Mouse (Mus musculus) neural tube, embryonic 12.5 days (tissue): ENCODE data around the gene Pcbd2. TPM values are rescaled to one million over a fixed set of nuclear protein-coding genes. Genes with fewer than 3 reads are reported as not detected.
A peak's percentile ranks its signal among the peaks of the same experiment; 100 is the strongest.

Experiments used
- ATAC-seq: fragments of 200-750 bp; cut with Nextera tagmentation; 2 replicates; pipeline ENCODE4 v1.8.0; 2017; ENCODE audit warnings: low read depth, mild to moderate bottlenecking, moderate TSS enrichment, moderate library complexity; ENCODE audit not compliant: low FRiP score
- H3K27ac ChIP-seq: fragments of 300-500 bp; sonication (generic); 2 replicates; pipeline ENCODE4 v1.5.1; 2016
- H3K27me3 ChIP-seq: fragments of 300-500 bp; sonication (generic); replicated peaks from 2 replicates; pipeline ENCODE4 v1.6.1; 2016; ENCODE audit warnings: mild to moderate bottlenecking
- H3K36me3 ChIP-seq: fragments of 300-500 bp; sonication (generic); 2 replicates; pipeline ENCODE4 v1.6.1; 2016; ENCODE audit warnings: mild to moderate bottlenecking
- H3K4me1 ChIP-seq: fragments of 300-500 bp; sonication (generic); 2 replicates; pipeline ENCODE4 v1.6.1; 2016
- H3K4me2 ChIP-seq: fragments of 300-500 bp; sonication (generic); replicated peaks from 2 replicates; pipeline ENCODE4 v1.6.1; 2016; ENCODE audit warnings: mild to moderate bottlenecking
- H3K4me3 ChIP-seq: fragments of 300-500 bp; sonication (generic); 2 replicates; pipeline ENCODE4 v1.5.1; 2016
- H3K9ac ChIP-seq: fragments of 300-500 bp; sonication (generic); 2 replicates; pipeline ENCODE4 v1.6.1; 2016; ENCODE audit warnings: mild to moderate bottlenecking
- H3K9me3 ChIP-seq: fragments of 300-500 bp; sonication (generic); 2 replicates; pipeline ENCODE4 v1.6.1; 2016; ENCODE audit warnings: mild to moderate bottlenecking
- WGBS: fragments of 180-500 bp; shearing (Covaris S2); methylation state at CpG from one replicate; pipeline ENCODE4 v1.1.7; 2016; 5-methylcytosine and 5-hydroxymethylcytosine counted together
- polyA plus RNA-seq: library from polyadenylated mRNA; unstranded; fragments of >200 nt; fragmentation: Nextera tagmentation; extraction: Ambion mirVana; gene quantifications from 2 replicates; pipeline ENCODE4 v1.2.1, GENCODE M21; 2016

Pcbd2 gene
- polyA plus RNA-seq, 1 experiment from 2014 or later: 27.9 TPM

GRCm38 (mm10) chr13:55810947-55811346 lies 83.8 kb downstream of the Pcbd2 start:
- ATAC-seq: no peak
- no peaks in the 10 kb centered on the region for H3K27me3 ChIP-seq
- no peaks in the 10 kb centered on the region for H3K4me1 ChIP-seq
- 79% methylated on average over 5 of the region's 5 CpGs for WGBS
- H3K36me3 ChIP-seq: no peaks in the 10 kb centered on the region
- H3K9me3 ChIP-seq: no peaks in the 10 kb centered on the region
- no peak overlapping the region for H3K27ac ChIP-seq
- no peak overlapping the region for H3K4me3 ChIP-seq
- H3K9ac ChIP-seq: no peak overlapping the region
- no peak overlapping the region for H3K4me2 ChIP-seq

GRCm38 (mm10) chr13:55813490-55814016 lies 86.4 kb downstream of the Pcbd2 start:
- no peak overlapping the region for H3K4me2 ChIP-seq
- H3K4me3 ChIP-seq: no peak overlapping the region
- H3K9ac ChIP-seq: no peak overlapping the region
- H3K27me3 ChIP-seq: no peaks in the 10 kb centered on the region; the same call in 1 of the 2 replicates
- no peaks in the 10 kb centered on the region for H3K4me1 ChIP-seq
- no peak for ATAC-seq
- WGBS: 65% methylated on average over 5 of the region's 5 CpGs
- no peak overlapping the region for H3K27ac ChIP-seq
- H3K36me3 ChIP-seq: no peaks in the 10 kb centered on the region
- H3K9me3 ChIP-seq: no peaks in the 10 kb centered on the region

GRCm38 (mm10) chr13:55814834-55815233 lies 87.7 kb downstream of the Pcbd2 start:
- Histone ChIP-seq H3K4me1 (no peaks in the 10 kb centered on the region), H3K27me3 (no peaks in the 10 kb centered on the region; the same call in 1 of the 2 replicates), H3K36me3 (no peaks in the 10 kb centered on the region), H3K4me2 (no peak overlapping the region), H3K9ac (no peak overlapping the region), H3K4me3 (no peak overlapping the region), H3K9me3 (no peaks in the 10 kb centered on the region), H3K27ac (no peak overlapping the region)
- WGBS: 81% methylated on average over 6 of the region's 6 CpGs
- no peak for ATAC-seq

GRCm38 (mm10) chr13:55822499-55822898 lies 95.3 kb downstream of the Pcbd2 start:
- peaks cover 5% of the 10 kb centered on the region; the same call in 1 of the 2 replicates for H3K4me1 ChIP-seq
- no peak overlapping the region for H3K4me3 ChIP-seq
- ATAC-seq: no peak
- H3K36me3 ChIP-seq: no peaks in the 10 kb centered on the region
- no peak overlapping the region for H3K4me2 ChIP-seq
- WGBS: 69% methylated on average over 5 of the region's 5 CpGs
- H3K9me3 ChIP-seq: no peaks in the 10 kb centered on the region
- no peak overlapping the region for H3K9ac ChIP-seq
- H3K27me3 ChIP-seq: peaks cover 62% of the 10 kb centered on the region
- H3K27ac ChIP-seq: no peak overlapping the region

- Histone ChIP-seq H3K27ac (no peak overlapping the region), H3K27me3 (peaks cover 80% of the 10 kb centered on the region), H3K4me3 (no peak overlapping the region), H3K9me3 (no peaks in the 10 kb centered on the region), H3K4me2 (no peak overlapping the region), H3K36me3 (no peaks in the 10 kb centered on the region), H3K9ac (no peak overlapping the region), H3K4me1 (peaks cover 5% of the 10 kb centered on the region; the same call in 1 of the 2 replicates)
- ATAC-seq: 0 out of 2 replicates have a peak, but pooled peaks have one; percentile 33
- WGBS: 7% methylated on average over 10 of the region's 10 CpGs
These were observed 97.2 kb downstream of the Pcbd2 start for GRCm38 (mm10) chr13:55824151-55824945.

GRCm38 (mm10) chr13:55825245-55825681 lies 98.1 kb downstream of the Pcbd2 start:
- peak; percentile 61; the same call in 1 of the 2 replicates for ATAC-seq
- no peak overlapping the region for H3K9ac ChIP-seq
- 1% methylated on average over 32 of the region's 32 CpGs for WGBS
- H3K4me3 ChIP-seq: peak overlapping the region; percentile 11; the same call in 1 of the 2 replicates
- H3K27me3 ChIP-seq: peaks cover 88% of the 10 kb centered on the region
- H3K4me2 ChIP-seq: 0 out of 2 replicates have a peak overlapping the region, but pooled peaks have one; percentile 27
- peaks cover 5% of the 10 kb centered on the region; the same call in 1 of the 2 replicates for H3K4me1 ChIP-seq
- no peak overlapping the region for H3K27ac ChIP-seq
- H3K9me3 ChIP-seq: no peaks in the 10 kb centered on the region
- H3K36me3 ChIP-seq: no peaks in the 10 kb centered on the region

GRCm38 (mm10) chr13:55826008-55826671 lies 99.0 kb downstream of the Pcbd2 start:
- H3K4me3 ChIP-seq: no peak overlapping the region

More at GRCm38 (mm10) chr13:55826008-55826671, 99.0 kb downstream of the Pcbd2 start:
- Histone ChIP-seq H3K4me2 (no peak overlapping the region), H3K9me3 (no peaks in the 10 kb centered on the region), H3K4me1 (peaks cover 13% of the 10 kb centered on the region), H3K27me3 (peaks cover 91% of the 10 kb centered on the region), H3K36me3 (no peaks in the 10 kb centered on the region), H3K27ac (no peak overlapping the region), H3K9ac (no peak overlapping the region)
- WGBS: under 1% methylated on average over 56 of the region's 56 CpGs
- ATAC-seq: no peak

Other genes starting within 250 kb of the Pcbd2 start
- gene Dbn1, start 239.3 kb upstream of the Pcbd2 start, polyA plus RNA-seq: 575 and 596 TPM in 2 replicates
- gene Pdlim7, start 213.7 kb upstream of the Pcbd2 start, polyA plus RNA-seq: 158 and 166 TPM in 2 replicates
- gene Dok3, start 198.1 kb upstream of the Pcbd2 start, polyA plus RNA-seq: 3.7 and 4.3 TPM in 2 replicates
- gene Ddx41, start 190.7 kb upstream of the Pcbd2 start, polyA plus RNA-seq: 64.1 and 64.4 TPM in 2 replicates
- 66.9 and 70.7 TPM in 2 replicates for gene Fam193b, start 156.2 kb upstream of the Pcbd2 start, polyA plus RNA-seq
- gene Tmed9, start 153.6 kb upstream of the Pcbd2 start, polyA plus RNA-seq: 109 and 111 TPM in 2 replicates
- 42.4 and 44.3 TPM in 2 replicates for gene B4galt7, start 127.5 kb upstream of the Pcbd2 start, polyA plus RNA-seq
- 78.8 and 80.7 TPM in 2 replicates for gene Caml, start 104.4 kb upstream of the Pcbd2 start, polyA plus RNA-seq
- gene Ddx46, start 92.3 kb upstream of the Pcbd2 start, polyA plus RNA-seq: 38.2 and 43.5 TPM in 2 replicates
- 74.6 and 78.9 TPM in 2 replicates for gene B230219D22Rik, start 34.2 kb upstream of the Pcbd2 start, polyA plus RNA-seq
- gene Txndc15, start 12.7 kb upstream of the Pcbd2 start, polyA plus RNA-seq: 112 and 121 TPM in 2 replicates
- gene Catsper3, start 57.2 kb downstream of the Pcbd2 start, polyA plus RNA-seq: not detected in 2 replicates
- 0.49 and 2.0 TPM in 2 replicates for gene Pitx1, start 108.8 kb downstream of the Pcbd2 start, polyA plus RNA-seq